Mouse (Mus musculus) bone marrow macrophage, adult 2 months (primary cell): ENCODE results near the gene Gm49380.

ENCODE experiments used
- CTCF ChIP-seq: IDR thresholded peaks from 2 replicates; pipeline ENCODE4 v1.5.1; 2012; ENCODE audit warnings: low read depth, mild to moderate bottlenecking, low read length, moderate library complexity
- POLR2A ChIP-seq: IDR thresholded peaks from 2 replicates; pipeline ENCODE4 v1.6.1; 2012; ENCODE audit warnings: mild to moderate bottlenecking, low read depth, low read length, borderline replicate concordance

GRCm38 (mm10) chr9:44101490-44101889 lies 11.8 kb downstream of the Gm49380 start, which contains the start of gene Mfrp:
- no peak for TF ChIP-seq CTCF
- no peak for TF ChIP-seq POLR2A
